Mouse (Mus musculus) liver, adult 2 months (tissue): ENCODE data around the gene Spem2. TPM values are rescaled to one million over a fixed set of nuclear protein-coding genes. Genes with fewer than 3 reads are reported as not detected.
"Not testable (repeated sequence)": the region's sequence is repeated elsewhere in the genome, so short reads cannot be mapped to it uniquely, and the experiment has no call there.

Source experiments
- DNase-seq: peaks from one replicate; pipeline ENCODE4 v3.0.0-alpha.2; 2011; ENCODE audit warnings: low read depth, low spot score; ENCODE audit errors: extremely low read depth
- H3K27ac ChIP-seq: fragments of 200-500 bp; replicated peaks from 2 replicates; pipeline ENCODE4 v1.5.1; 2012; ENCODE audit warnings: low read depth, mild to moderate bottlenecking, control low read depth, inconsistent platforms, low read length; ENCODE audit not compliant: insufficient read depth
- H3K27me3 ChIP-seq: fragments of 200-500 bp; 2 replicates; pipeline ENCODE4 v1.6.1; 2012; ENCODE audit warnings: mild to moderate bottlenecking, moderate library complexity, low read length, inconsistent platforms; ENCODE audit not compliant: control insufficient read depth, insufficient read depth
- H3K36me3 ChIP-seq: fragments of 200-500 bp; 2 replicates; pipeline ENCODE4 v1.6.1; 2012; ENCODE audit warnings: low read length, inconsistent platforms; ENCODE audit not compliant: control insufficient read depth, insufficient read depth
- H3K4me1 ChIP-seq: fragments of 200-500 bp; 2 replicates; pipeline ENCODE4 v1.6.1; 2011; ENCODE audit warnings: low read length; ENCODE audit not compliant: control insufficient read depth, insufficient read depth
- H3K4me3 ChIP-seq: fragments of 200-500 bp; 2 replicates; pipeline ENCODE4 v1.5.1; 2011; ENCODE audit warnings: low read depth, mild to moderate bottlenecking, control low read depth, low read length, moderate library complexity; ENCODE audit not compliant: insufficient read depth
- H3K79me2 ChIP-seq: fragments of 200-500 bp; 2 replicates; pipeline ENCODE4 v1.6.1; 2012; ENCODE audit warnings: inconsistent platforms, mild to moderate bottlenecking, low read length, moderate library complexity; ENCODE audit not compliant: control insufficient read depth, insufficient read depth
- H3K9ac ChIP-seq: fragments of 200-500 bp; 2 replicates; pipeline ENCODE4 v1.6.1; 2012; ENCODE audit warnings: low read depth, mild to moderate bottlenecking, control low read depth, inconsistent platforms, low read length
- CTCF ChIP-seq: fragments of 200-500 bp; IDR thresholded peaks from 2 replicates; pipeline ENCODE4 v1.5.1; 2011; ENCODE audit warnings: low read depth, low read length, control low read depth
- POLR2A ChIP-seq: fragments of 200-500 bp; IDR thresholded peaks from 2 replicates; pipeline ENCODE4 v1.6.1; 2011; ENCODE audit warnings: low read length, control low read depth; ENCODE audit not compliant: insufficient read depth; ENCODE audit errors: extremely low read depth
- WGBS: fragments of 180-500 bp; shearing (Covaris S2); methylation state at CpG from one replicate; pipeline ENCODE4 v1.1.7; 2018; 5-methylcytosine and 5-hydroxymethylcytosine counted together
- polyA plus RNA-seq: library from polyadenylated mRNA; depleted of rRNA; stranded (reverse); fragments of >200 nt; gene quantifications from 2 replicates; pipeline ENCODE4 v1.2.3, GENCODE M21; 2012; rRNA removed
- total RNA-seq: library from RNA; depleted of rRNA; stranded (reverse); fragments of >200 nt; gene quantifications from 2 replicates; pipeline ENCODE4 v1.2.3, GENCODE M21; 2014; rRNA removed

The Spem2 gene
- total RNA-seq (not detected in 2 replicates), polyA plus RNA-seq (not detected in 2 replicates)

- Histone ChIP-seq H3K9ac (no peak within 1 kb of the TSS), H3K4me1 (no peaks in the 10 kb centered on the region), H3K27me3 (no peaks in the 10 kb centered on the region), H3K36me3 (no peaks in the 10 kb centered on the region), H3K4me3 (no peak within 1 kb of the TSS), H3K79me2 (no peaks in the 10 kb centered on the region), H3K27ac (no peak within 1 kb of the TSS)
- 75% methylated on average over 2 of the region's 2 CpGs for WGBS
- no peak for TF ChIP-seq CTCF
- TF ChIP-seq POLR2A, result no peak
- no peak for DNase-seq
Measured at GRCm38 (mm10) chr11:69818365-69818764, at the start of gene Spem2. Gene Spem2, minus strand, starts transcription at chr11:69818465.

DNA sequence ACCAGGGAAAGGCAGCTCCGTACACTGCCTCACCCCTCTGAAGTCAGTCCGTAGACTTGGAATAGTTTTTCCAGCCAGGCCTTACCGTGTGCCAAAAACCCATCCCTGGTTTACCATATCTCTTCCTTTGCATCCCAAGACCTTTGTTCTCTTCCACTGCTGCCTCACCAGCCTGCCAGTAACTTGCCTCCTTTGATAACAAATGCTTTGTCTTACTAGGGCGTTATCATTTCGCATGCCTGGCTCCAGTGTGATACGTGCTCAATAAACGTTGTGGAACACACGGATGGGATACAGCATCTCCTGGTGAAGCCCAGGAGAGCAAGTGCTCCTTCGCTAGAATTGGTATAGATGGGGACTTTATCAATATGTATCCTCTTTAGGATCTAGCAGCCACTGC, 49.1 kb upstream of the Spem2 start:
- no peak for DNase-seq
- TF ChIP-seq POLR2A (no peak), CTCF (no peak)
- no peak overlapping the region for H3K27ac ChIP-seq
- no peaks in the 10 kb centered on the region for H3K4me1 ChIP-seq
- H3K9ac ChIP-seq, result no peak overlapping the region
- no peak overlapping the region for H3K4me3 ChIP-seq
- H3K36me3 ChIP-seq, result no peaks in the 10 kb centered on the region
- 61% methylated on average over 9 of the region's 9 CpGs for WGBS
- no peaks in the 10 kb centered on the region for H3K27me3 ChIP-seq
- H3K79me2 ChIP-seq, result no peaks in the 10 kb centered on the region

- Histone ChIP-seq H3K9ac (no peak overlapping the region), H3K4me3 (no peak overlapping the region), H3K79me2 (no peaks in the 10 kb centered on the region), H3K36me3 (no peaks in the 10 kb centered on the region), H3K4me1 (no peaks in the 10 kb centered on the region), H3K27me3 (no peaks in the 10 kb centered on the region), H3K27ac (no peak overlapping the region)
- TF ChIP-seq POLR2A (no peak), CTCF (no peak)
- WGBS, result 83% methylated on average over 9 of the region's 9 CpGs
- DNase-seq, result no peak
Measured at GRCm38 (mm10) chr11:69865561-69865960, 47.3 kb upstream of the Spem2 start.

DNA sequence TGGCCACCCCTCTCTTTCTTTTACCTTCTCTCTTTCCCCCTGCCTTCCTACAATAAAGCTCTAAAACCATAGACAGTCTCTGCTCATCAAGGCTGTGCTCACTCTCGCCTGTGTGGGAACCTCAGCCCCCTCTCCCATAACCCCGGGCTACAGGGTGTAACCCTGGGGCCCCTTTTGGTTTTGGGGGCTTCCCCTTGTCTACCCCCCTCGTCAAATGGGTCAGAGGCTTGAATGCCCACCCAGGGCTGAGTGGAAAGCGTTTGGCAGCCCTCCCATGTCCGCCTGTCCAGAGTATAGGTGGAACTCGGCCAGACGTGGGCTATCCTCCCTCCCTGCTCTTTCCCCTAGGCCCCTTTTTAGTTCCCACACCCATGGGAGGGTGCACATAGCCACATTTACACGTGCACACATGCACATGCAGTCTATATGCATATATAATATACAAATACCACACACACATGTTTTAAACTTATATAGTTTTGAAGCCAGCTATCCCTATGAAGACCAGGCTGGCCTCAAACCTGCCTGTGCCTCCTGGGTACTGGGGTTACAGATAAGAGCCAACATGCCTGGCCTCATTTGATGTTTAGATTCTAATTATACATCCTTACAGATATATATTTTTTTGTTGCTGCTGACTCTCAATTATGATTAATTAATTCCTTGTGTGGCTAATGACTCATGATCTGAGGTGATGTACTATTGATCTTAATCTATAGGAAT, 46.0 kb upstream of the Spem2 start:
- Histone ChIP-seq H3K79me2 (no peaks in the 10 kb centered on the region), H3K27me3 (no peaks in the 10 kb centered on the region), H3K4me1 (no peaks in the 10 kb centered on the region), H3K27ac (no peak overlapping the region), H3K9ac (no peak overlapping the region), H3K4me3 (no peak overlapping the region), H3K36me3 (no peaks in the 10 kb centered on the region)
- 62% methylated on average over 8 of the region's 8 CpGs for WGBS
- DNase-seq, result no peak
- TF ChIP-seq CTCF (no peak), POLR2A (no peak)

DNA sequence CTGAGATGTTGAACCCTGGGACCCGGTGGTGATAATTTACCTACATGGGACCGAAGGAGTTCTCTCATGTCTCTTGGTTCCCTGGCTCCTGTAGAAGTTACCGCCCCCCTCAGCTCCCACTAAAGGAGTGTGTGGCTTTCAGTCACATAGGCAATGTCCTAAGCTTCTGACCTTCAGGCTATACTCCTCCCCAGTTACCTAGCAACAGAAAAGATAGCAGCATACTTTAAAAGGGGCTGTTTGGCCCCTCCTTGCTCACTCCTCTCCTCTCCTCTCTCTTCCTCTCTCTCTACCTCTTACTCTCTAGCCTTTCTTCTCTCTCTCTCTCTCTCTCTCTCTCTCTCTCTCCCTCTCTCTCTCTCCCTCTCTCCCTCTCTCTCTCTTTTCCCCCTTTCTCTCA, 45.5 kb upstream of the Spem2 start:
- H3K4me3 ChIP-seq, H3K9ac ChIP-seq: not testable (repeated sequence)
- 76% methylated on average over 3 of the region's 3 CpGs for WGBS

DNA sequence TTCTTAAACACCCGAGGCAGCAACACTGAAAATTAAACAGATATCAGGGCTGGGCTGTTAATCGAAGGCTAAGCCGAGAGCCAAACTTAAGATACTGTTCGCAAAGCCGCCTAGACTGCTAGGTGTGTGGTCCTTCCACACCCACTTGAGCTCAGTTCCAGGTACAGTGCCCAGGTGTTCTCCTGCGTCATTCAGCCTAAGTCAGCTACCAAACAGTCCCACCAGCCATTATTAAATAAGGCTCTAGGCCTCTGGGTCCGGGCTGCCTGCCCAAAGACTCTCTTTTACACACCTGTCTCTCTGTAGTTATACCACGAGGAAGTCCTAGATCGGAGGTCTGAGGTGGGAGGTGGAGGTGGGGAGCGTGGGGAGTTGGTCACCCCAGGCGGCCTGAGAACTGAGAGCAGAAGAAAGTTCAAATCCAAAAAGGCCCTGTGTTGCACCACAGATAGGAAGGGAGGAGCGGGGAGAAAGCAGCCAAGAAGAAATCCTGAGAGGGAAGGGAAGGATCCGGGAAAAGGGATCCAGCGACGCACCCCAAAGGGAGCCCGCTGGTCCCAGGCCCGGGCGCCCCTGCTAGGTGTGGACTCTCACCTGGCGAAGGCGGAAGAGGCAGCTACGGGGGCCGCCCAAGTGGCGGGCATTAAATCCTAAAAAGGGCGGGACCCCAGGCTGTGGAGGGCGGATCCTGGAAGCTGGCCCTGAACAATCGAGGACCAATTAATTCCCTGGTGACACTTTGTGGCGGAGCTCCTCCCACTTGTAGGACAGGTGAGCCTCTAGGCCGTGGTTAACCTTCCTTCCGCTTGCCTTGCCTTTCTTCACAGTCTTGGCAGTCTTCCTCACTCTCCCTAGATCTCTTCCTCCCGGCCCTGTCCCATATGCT, 40.1 kb upstream of the Spem2 start, which contains the start of gene Tnk1:
Tnk1 (minus strand) TSS at position 618 of the 886 bp plus-strand sequence.
- H3K27me3 ChIP-seq, result no peaks in the 10 kb centered on the region
- 54% methylated on average over 30 of the region's 30 CpGs for WGBS
- TF ChIP-seq CTCF (no peak), POLR2A (no peak)
- no peaks in the 10 kb centered on the region for H3K4me1 ChIP-seq
- no peak within 1 kb of the TSS for H3K27ac ChIP-seq
- DNase-seq, result no peak
- H3K79me2 ChIP-seq, result no peaks in the 10 kb centered on the region
- no peak within 1 kb of the TSS for H3K9ac ChIP-seq
- H3K36me3 ChIP-seq, result no peaks in the 10 kb centered on the region
- no peak within 1 kb of the TSS for H3K4me3 ChIP-seq

More for the DNA sequence above, 45.5 kb upstream of the Spem2 start:
- not testable (repeated sequence) for H3K79me2 ChIP-seq, H3K27me3 ChIP-seq, H3K4me1 ChIP-seq, H3K36me3 ChIP-seq, DNase-seq, H3K27ac ChIP-seq
